Comparison of ENCODE assay signal across 9 mouse cellular contexts in genomic region chr7:79576659-79577058, GRCm38 (mm10). TPM values are rescaled to one million over a fixed set of nuclear protein-coding genes. Genes with fewer than 3 reads are reported as not detected.
DNase-seq lines count a peak whose midpoint lies in the region; ATAC-seq and TF ChIP-seq lines count a peak whose summit lies in the region.
"Had no signal": no experiment of that assay in that cellular context is flagged by ENCODE, and none has a peak within 500 bp of the region (broad histone marks: within the 10 kb centered on the region; RNA-seq: fewer than 3 reads in every experiment).

No protein-coding gene starts in this region.

- H3K9ac ChIP-seq in intestine, postnatal 0 days (ENCODE audit: low read depth, low read length) = no peak overlapping the region
- H3K9ac ChIP-seq in intestine, embryonic 16.5 days (ENCODE audit: low read depth, low read length) = no peak overlapping the region
- no peak overlapping the region for H3K9ac ChIP-seq in ES-E14 (ENCODE audit: insufficient read depth, low read depth, low read length, poor library complexity, severe bottlenecking)
- H3K9ac ChIP-seq in midbrain, embryonic 14.5 days (replicated peaks; ENCODE audit: low read length) = no peak overlapping the region
- H3K9ac ChIP-seq: limb, embryonic 13.5 days had no signal

- WGBS in intestine, postnatal 0 days = 7% methylated on average over 5 of the region's 5 CpGs
- 11% methylated on average over 5 of the region's 5 CpGs for WGBS in intestine, embryonic 16.5 days
- 24% methylated on average over 5 of the region's 5 CpGs for WGBS in cerebellum, adult 2 months
- 9% methylated on average over 5 of the region's 5 CpGs for WGBS in large intestine, adult 2 months
- WGBS in midbrain, embryonic 14.5 days = 4% methylated on average over 5 of the region's 5 CpGs

- peak; percentile 70 for TF ChIP-seq CTCF in intestine, postnatal 0 days (IDR thresholded peaks at IDR 0.05; ENCODE audit: low read depth)
- peak; percentile 60; the same call in 1 of the 2 replicates for TF ChIP-seq CTCF in cerebellum, adult 2 months (IDR thresholded peaks at IDR 0.05; ENCODE audit: borderline replicate concordance, insufficient read depth, low read depth, low read length)

- no peak overlapping the region for H3K4me3 ChIP-seq in intestine, postnatal 0 days (ENCODE audit: low read depth, low read length)
- no peak overlapping the region for H3K4me3 ChIP-seq in intestine, embryonic 16.5 days (ENCODE audit: low read length)
- no peak overlapping the region for H3K4me3 ChIP-seq in ES-E14 (ENCODE audit: insufficient read depth in 1 of 2, low read depth in 1 of 2, low read length in 2 of 2, poor library complexity in 1 of 2, severe bottlenecking in 1 of 2)
- no peak overlapping the region for H3K4me3 ChIP-seq in cerebellum, adult 2 months (replicated peaks; ENCODE audit: insufficient read depth, low read depth, low read length)
- H3K4me3 ChIP-seq in midbrain, embryonic 14.5 days (replicated peaks; ENCODE audit: low read depth, low read length) = no peak overlapping the region
- H3K4me3 ChIP-seq: limb, embryonic 13.5 days had no signal

- no peak for TF ChIP-seq POLR2A in cerebellum, adult 2 months (IDR thresholded peaks at IDR 0.05; ENCODE audit: borderline replicate concordance, insufficient read depth, low read length)

- H3K27ac ChIP-seq in intestine, postnatal 0 days (ENCODE audit: low read depth, low read length) = no peak overlapping the region
- no peak overlapping the region for H3K27ac ChIP-seq in intestine, embryonic 16.5 days (ENCODE audit: low read length)
- H3K27ac ChIP-seq in ES-E14 (ENCODE audit: insufficient read depth, low read depth, low read length, poor library complexity, severe bottlenecking) = no peak overlapping the region
- H3K27ac ChIP-seq in cerebellum, adult 2 months (ENCODE audit: insufficient read depth, low read length) = no peak overlapping the region
- peak overlapping the region; percentile 86; the same call in 1 of the 2 replicates for H3K27ac ChIP-seq in midbrain, embryonic 14.5 days (replicated peaks; ENCODE audit: low read depth, low read length)
- H3K27ac ChIP-seq: limb, embryonic 13.5 days had no signal

- peaks cover 24% of the 10 kb centered on the region for H3K27me3 ChIP-seq in intestine, postnatal 0 days (replicated peaks; ENCODE audit: control insufficient read depth, insufficient read depth, low read length)
- H3K27me3 ChIP-seq in intestine, embryonic 16.5 days (replicated peaks; ENCODE audit: control insufficient read depth, insufficient read depth, low read length) = peaks cover 20% of the 10 kb centered on the region
- H3K27me3 ChIP-seq in cerebellum, adult 2 months (ENCODE audit: control insufficient read depth, insufficient read depth, low read length) = no peaks in the 10 kb centered on the region
- peaks cover 3% of the 10 kb centered on the region; the same call in 1 of the 2 replicates for H3K27me3 ChIP-seq in midbrain, embryonic 14.5 days (ENCODE audit: control insufficient read depth, insufficient read depth, low read length)

- H3K4me2 ChIP-seq in intestine, postnatal 0 days (replicated peaks; ENCODE audit: low read depth) = no peak overlapping the region
- H3K4me2 ChIP-seq in intestine, embryonic 16.5 days (ENCODE audit: low read depth, low read length) = no peak overlapping the region
- no peak overlapping the region for H3K4me2 ChIP-seq in midbrain, embryonic 14.5 days (ENCODE audit: low read length)
- H3K4me2 ChIP-seq: limb, embryonic 13.5 days had no signal

- no peaks in the 10 kb centered on the region for H3K4me1 ChIP-seq in intestine, postnatal 0 days (replicated peaks; ENCODE audit: control insufficient read depth, insufficient read depth, low read length)
- H3K4me1 ChIP-seq in intestine, embryonic 16.5 days (ENCODE audit: control insufficient read depth, insufficient read depth, low read length) = peaks cover 12% of the 10 kb centered on the region
- peaks cover 0 to 12% of the 10 kb centered on the region in 2 experiments; a peak in 2 of 4 replicates for H3K4me1 ChIP-seq in ES-E14 (ENCODE audit: control insufficient read depth in 2 of 2, insufficient read depth in 2 of 2, low read length in 2 of 2, poor library complexity in 1 of 2)
- peaks cover 6% of the 10 kb centered on the region; the same call in 1 of the 2 replicates for H3K4me1 ChIP-seq in cerebellum, adult 2 months (ENCODE audit: control insufficient read depth, insufficient read depth, low read length)
- peaks cover 26% of the 10 kb centered on the region for H3K4me1 ChIP-seq in midbrain, embryonic 14.5 days (ENCODE audit: control insufficient read depth, insufficient read depth, low read length)

- peak; percentile 67 for DNase-seq in ES-E14 (ENCODE audit: low read depth, low spot score)
- peak; percentile 37 to 59 for DNase-seq in cerebellum, adult 2 months
- peak; percentile 41 for DNase-seq in forelimb bud, embryonic 11.5 days (ENCODE audit: low read depth, low spot score)
- DNase-seq in large intestine, adult 2 months (ENCODE audit: low read depth, low spot score) = peak; percentile 7
- DNase-seq in midbrain, embryonic 14.5 days = peak; percentile 74
- peak; percentile 70 for DNase-seq in testis, postnatal 14 days (ENCODE audit: low spot score)

- no peak for ATAC-seq in intestine, postnatal 0 days
- no peak for ATAC-seq in intestine, embryonic 16.5 days
- no peak for ATAC-seq in midbrain, embryonic 14.5 days (ENCODE audit: low FRiP score, low TSS enrichment)

- H3K36me3 ChIP-seq in intestine, postnatal 0 days (ENCODE audit: control insufficient read depth, insufficient read depth) = no peaks in the 10 kb centered on the region
- H3K36me3 ChIP-seq in intestine, embryonic 16.5 days (ENCODE audit: control insufficient read depth, insufficient read depth, low read length) = no peaks in the 10 kb centered on the region
- no peaks in the 10 kb centered on the region for H3K36me3 ChIP-seq in ES-E14 (ENCODE audit: control insufficient read depth, insufficient read depth, low read length, poor library complexity, severe bottlenecking)
- no peaks in the 10 kb centered on the region for H3K36me3 ChIP-seq in midbrain, embryonic 14.5 days (ENCODE audit: control insufficient read depth, insufficient read depth, low read length)
- H3K36me3 ChIP-seq: limb, embryonic 13.5 days had no signal

- in situ Hi-C loops in ES-E14 (cut with MboI; ENCODE audit: low sequenced_read_pairs in 2 of 2, unreplicated experiment in 2 of 2) = no loop called here

- no peaks in the 10 kb centered on the region for H3K9me3 ChIP-seq in intestine, postnatal 0 days (ENCODE audit: control insufficient read depth)
- H3K9me3 ChIP-seq in intestine, embryonic 16.5 days (ENCODE audit: control insufficient read depth, low read length) = no peaks in the 10 kb centered on the region
- H3K9me3 ChIP-seq in ES-E14 (ENCODE audit: control insufficient read depth, insufficient read depth, low read depth, low read length) = no peaks in the 10 kb centered on the region
- no peaks in the 10 kb centered on the region for H3K9me3 ChIP-seq in midbrain, embryonic 14.5 days (ENCODE audit: control insufficient read depth, low read length)
- H3K9me3 ChIP-seq: limb, embryonic 13.5 days had no signal

TF ChIP-seq in ES-E14, 5 proteins besides CTCF, POLR2A, EP300 and RAD21:
- TF ChIP-seq CHD2 (IDR thresholded peaks at IDR 0.05; ENCODE audit: low read depth, low read length) (no peak), HCFC1 (IDR thresholded peaks at IDR 0.05; ENCODE audit: borderline replicate concordance, insufficient read depth, low read length) (no peak), ZC3H11A (IDR thresholded peaks at IDR 0.05; ENCODE audit: borderline replicate concordance, low read depth, low read length) (no peak), MAFK (IDR thresholded peaks at IDR 0.05; ENCODE audit: insufficient read depth, low read depth, low read length) (no peak), ZNF384 (IDR thresholded peaks at IDR 0.05; ENCODE audit: low read depth, low read length) (no peak)

RNA-seq across cellular contexts. Expression of gene Rhcg, which starts 40.8 kb away (rescaled TPM):
- polyA plus RNA-seq in intestine, postnatal 0 days (2015; fragmentation: Nextera tagmentation; extraction: Ambion mirVana) = not detected in 2 replicates
- polyA plus RNA-seq in intestine, embryonic 16.5 days (2015; fragmentation: Nextera tagmentation; extraction: Ambion mirVana) = 0.20 and 0.23 TPM in 2 replicates
- total RNA-seq in ES-E14 (2012; rRNA removed) = 1.0 and 1.5 TPM in 2 replicates
- 0.13 and 0.19 TPM in 2 replicates for polyA plus RNA-seq in cerebellum, adult 2 months (2012; rRNA removed)
- polyA plus RNA-seq in large intestine, adult 2 months (2012; rRNA removed) = 0.06 and 0.07 TPM in 2 replicates
- polyA plus RNA-seq in midbrain, embryonic 14.5 days (2014; fragmentation: Nextera tagmentation; extraction: Ambion mirVana) = 2.6 and 3.1 TPM in 2 replicates
- polyA plus RNA-seq: limb, embryonic 13.5 days had no signal

Comparison
In these comparisons a context has a peak if more than half of its experiments do, and no peak if none do; other contexts are left out.
1. DNase-seq: peak in every context shown above with its lines; median percentile 74 in midbrain, embryonic 14.5 days; 70 in testis, postnatal 14 days; 67 in ES-E14; 48 in cerebellum, adult 2 months; 41 in forelimb bud, embryonic 11.5 days; 7 in large intestine, adult 2 months.